Mouse (Mus musculus) layer of hippocampus, adult 2 months (tissue): ENCODE data around the gene Ninj1. TPM values are rescaled to one million over a fixed set of nuclear protein-coding genes. Genes with fewer than 3 reads are reported as not detected.
A peak's percentile ranks its signal among the peaks of the same experiment; 100 is the strongest.

Experiments
- DNase-seq, 2 experiments: peaks; one replicate each; pipeline ENCODE4 v3.0.0; 2022; ENCODE audit warnings: low spot score in 2 of 2
- H3K27ac ChIP-seq: fragments of 200-600 bp; 2 replicates; pipeline ENCODE4 v1.8.1; 2022
- H3K4me3 ChIP-seq: fragments of 200-600 bp; 2 replicates; pipeline ENCODE4 v1.8.1; 2022; ENCODE audit warnings: mild to moderate bottlenecking
- CTCF ChIP-seq: fragments of 200-600 bp; conservative IDR thresholded peaks from 2 replicates; pipeline ENCODE4 v1.8.1; 2022; ENCODE audit warnings: antibody characterized with exemption, mild to moderate bottlenecking, moderate library complexity
- total RNA-seq, 2 experiments: library from RNA; stranded (reverse); gene quantifications; 2 replicates each; pipeline ENCODE4 v1.2.3; 2021

Ninj1 gene
- total RNA-seq, 2 experiments from 2014 or later = 17.9 to 20.3 TPM

- peak; percentile 60 to 66 for DNase-seq
- H3K27ac ChIP-seq = peak overlapping the region; percentile 24; the same call in 1 of the 2 replicates
- no peak overlapping the region for H3K4me3 ChIP-seq
- 0 out of 2 replicates have a peak, but pooled peaks have one; percentile 13 for TF ChIP-seq CTCF
Measured at GRCm38 (mm10) chr13:49178839-49179585, 8.3 kb upstream of the Ninj1 start.

- H3K4me3 ChIP-seq = no peak overlapping the region
- H3K27ac ChIP-seq = no peak overlapping the region
- no peak for DNase-seq
- TF ChIP-seq CTCF = no peak
Measured at GRCm38 (mm10) chr13:49180274-49180673, 7.0 kb upstream of the Ninj1 start.

GRCm38 (mm10) chr13:49180691-49181090 is 6.6 kb upstream of the Ninj1 start:
- H3K4me3 ChIP-seq = no peak overlapping the region
- TF ChIP-seq CTCF = no peak
- H3K27ac ChIP-seq = no peak overlapping the region
- no peak for DNase-seq

GRCm38 (mm10) chr13:49181411-49181984 is 5.8 kb upstream of the Ninj1 start:
- Histone ChIP-seq H3K27ac (no peak overlapping the region), H3K4me3 (no peak overlapping the region)
- DNase-seq = no peak
- no peak for TF ChIP-seq CTCF

- no peak overlapping the region for H3K4me3 ChIP-seq
- no peak for TF ChIP-seq CTCF
- H3K27ac ChIP-seq = no peak overlapping the region
- no peak for DNase-seq
Measured at GRCm38 (mm10) chr13:49183161-49183560, 4.1 kb upstream of the Ninj1 start.

DNA sequence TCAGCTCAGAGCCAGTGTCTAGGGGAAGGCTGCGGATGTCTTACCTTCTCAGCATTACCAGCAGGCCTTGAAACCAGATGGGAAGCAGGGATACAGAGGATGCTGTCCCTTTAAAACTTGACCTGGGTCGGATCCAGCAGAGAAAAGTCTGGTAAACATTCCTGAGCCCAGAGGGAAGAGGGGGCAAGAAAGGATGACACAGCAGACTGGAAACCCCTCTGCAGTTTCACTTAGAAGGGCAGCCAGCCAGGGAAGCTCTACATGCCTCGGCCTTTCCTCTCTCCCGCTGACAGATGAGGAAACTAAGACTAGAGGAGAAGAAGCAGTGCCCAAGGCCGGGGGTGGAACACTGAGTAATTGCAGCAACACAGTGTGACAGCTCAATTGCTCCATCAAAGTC is 3.6 kb upstream of the Ninj1 start:
- Histone ChIP-seq H3K27ac (no peak overlapping the region), H3K4me3 (no peak overlapping the region)
- TF ChIP-seq CTCF = no peak
- no peak for DNase-seq

GRCm38 (mm10) chr13:49186798-49187287 is 442 bp upstream of the Ninj1 start:
- no peak for DNase-seq
- H3K27ac ChIP-seq = peak overlapping the region; percentile 85
- peak overlapping the region; percentile 83 for H3K4me3 ChIP-seq
- no peak for TF ChIP-seq CTCF

DNA sequence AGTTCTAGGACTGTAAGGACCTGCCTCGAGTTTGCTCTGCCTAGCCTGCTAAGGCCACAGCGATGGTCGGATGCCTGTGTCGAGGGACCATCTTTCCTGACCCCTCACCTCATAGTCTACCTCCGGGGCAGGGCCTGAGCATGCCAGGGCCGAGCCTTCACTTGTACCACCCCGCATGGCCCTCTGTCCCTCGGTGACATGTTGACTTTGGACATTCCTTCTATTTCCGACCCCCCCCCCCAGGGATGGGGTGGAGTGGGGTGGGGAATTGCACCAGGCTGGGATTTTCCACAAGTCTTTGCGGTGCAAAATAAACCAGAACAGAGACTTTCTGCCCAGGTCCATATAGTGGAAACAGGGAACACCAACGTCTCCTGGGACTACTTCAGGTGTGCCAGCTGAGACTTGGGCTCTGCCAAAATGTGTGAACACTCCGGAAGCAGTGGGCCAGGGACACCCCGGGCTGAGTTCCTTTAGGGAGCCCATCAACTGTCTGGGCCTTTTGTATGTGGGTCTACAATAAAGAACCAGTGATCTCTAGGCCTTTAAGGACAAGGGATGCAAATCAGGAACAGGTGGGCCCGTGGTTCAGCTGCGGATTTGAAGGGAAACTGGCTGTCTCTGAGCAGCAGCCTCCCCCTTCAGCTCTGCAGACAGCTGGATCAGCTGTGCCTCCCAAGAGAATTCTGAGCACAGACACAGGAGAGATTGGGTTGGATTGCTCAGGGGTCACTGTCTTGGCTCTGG is 1.1 kb downstream of the Ninj1 start:
- no peak for TF ChIP-seq CTCF
- H3K4me3 ChIP-seq = peak overlapping the region; percentile 83
- peak overlapping the region; percentile 92 for H3K27ac ChIP-seq
- no peak for DNase-seq

DNA sequence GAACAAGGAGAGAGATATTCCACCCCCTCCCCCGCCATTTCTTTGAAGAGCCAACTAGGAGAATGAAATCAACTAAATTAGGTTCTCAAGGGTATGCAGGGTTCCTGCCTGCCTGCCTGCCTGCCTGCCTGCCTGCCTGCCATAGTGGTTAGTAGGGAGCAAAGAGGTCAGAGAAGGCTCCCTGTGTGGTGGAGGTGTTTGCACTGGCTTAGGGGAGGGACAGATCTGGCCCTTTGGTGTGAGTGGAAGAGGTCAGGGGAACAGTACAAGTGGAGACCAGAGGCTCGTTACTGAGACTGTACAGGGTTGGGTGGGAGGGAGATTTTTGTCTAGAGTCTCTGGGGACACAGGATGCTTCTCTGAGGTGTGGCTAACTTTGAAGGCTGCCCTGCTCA is 1.7 kb downstream of the Ninj1 start:
- TF ChIP-seq CTCF = no peak
- H3K27ac ChIP-seq = no peak overlapping the region

GRCm38 (mm10) chr13:49189970-49190870 is 2.9 kb downstream of the Ninj1 start:
- TF ChIP-seq CTCF = no peak
- no peak for DNase-seq
- H3K4me3 ChIP-seq = no peak overlapping the region
- no peak overlapping the region for H3K27ac ChIP-seq

More for the DNA sequence above, 1.7 kb downstream of the Ninj1 start:
- H3K4me3 ChIP-seq = no peak overlapping the region
- DNase-seq = no peak

DNA sequence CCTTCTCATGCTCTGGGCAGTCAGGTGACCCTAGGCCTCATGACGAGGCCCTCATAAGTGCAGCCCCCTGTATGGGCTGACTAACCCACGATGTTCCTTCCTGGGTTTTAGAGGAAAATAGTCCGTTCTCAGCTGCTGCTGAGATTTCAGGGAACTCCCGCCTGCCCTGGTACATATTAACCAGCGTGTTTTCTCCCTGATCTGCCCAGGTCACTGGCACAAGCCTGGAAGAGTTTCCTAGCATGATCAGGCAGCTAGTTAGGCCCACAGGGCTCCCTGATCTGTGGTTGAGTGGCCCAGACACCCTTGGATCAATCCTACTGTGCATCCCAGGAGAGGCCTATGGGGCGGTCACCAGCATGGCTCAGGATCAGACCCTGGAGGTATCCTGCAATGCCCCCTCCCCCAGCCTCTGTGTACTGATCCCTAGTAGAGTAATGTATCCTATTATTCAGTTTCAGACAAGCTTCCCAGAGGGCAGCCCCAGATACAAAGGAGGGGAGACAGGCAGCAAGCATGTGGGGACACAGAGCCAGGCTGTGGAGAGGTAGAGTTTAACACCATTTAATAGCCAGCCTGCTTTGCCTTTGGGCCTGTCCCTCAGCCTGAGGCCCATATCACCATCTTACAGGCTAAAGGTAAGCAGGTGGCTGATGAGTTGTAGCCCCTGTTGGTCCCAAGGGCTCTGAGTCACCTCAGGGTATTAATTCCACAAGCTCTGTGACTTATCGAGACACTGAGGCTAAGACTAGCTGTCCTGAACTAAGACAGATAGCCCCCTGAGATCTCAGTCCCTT is 3.8 kb downstream of the Ninj1 start:
- H3K27ac ChIP-seq = no peak overlapping the region
- TF ChIP-seq CTCF = no peak
- no peak overlapping the region for H3K4me3 ChIP-seq
- no peak for DNase-seq

DNA sequence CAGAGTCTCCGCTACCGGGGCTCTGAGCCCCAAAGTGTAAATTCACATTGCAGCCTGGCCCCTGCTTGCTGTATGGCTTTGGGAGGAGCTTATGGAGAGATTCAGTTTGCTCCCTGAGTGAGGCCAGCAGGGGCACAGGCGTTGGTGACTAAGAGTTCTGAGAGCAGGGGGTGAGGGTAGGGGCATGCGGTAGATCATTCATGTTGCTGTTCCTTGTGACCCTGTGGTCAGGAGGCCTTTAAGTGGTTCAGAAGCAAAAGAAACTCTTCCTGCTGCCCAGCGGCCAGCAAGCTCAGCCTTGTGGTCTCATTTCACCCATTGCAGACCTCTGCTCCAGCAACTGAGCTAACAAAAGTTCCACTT is 4.4 kb downstream of the Ninj1 start:
- DNase-seq = no peak
- no peak for TF ChIP-seq CTCF
- Histone ChIP-seq H3K4me3 (no peak overlapping the region), H3K27ac (no peak overlapping the region)
